7 mouse cellular contexts compared by ENCODE assay signal in the genomic region with DNA sequence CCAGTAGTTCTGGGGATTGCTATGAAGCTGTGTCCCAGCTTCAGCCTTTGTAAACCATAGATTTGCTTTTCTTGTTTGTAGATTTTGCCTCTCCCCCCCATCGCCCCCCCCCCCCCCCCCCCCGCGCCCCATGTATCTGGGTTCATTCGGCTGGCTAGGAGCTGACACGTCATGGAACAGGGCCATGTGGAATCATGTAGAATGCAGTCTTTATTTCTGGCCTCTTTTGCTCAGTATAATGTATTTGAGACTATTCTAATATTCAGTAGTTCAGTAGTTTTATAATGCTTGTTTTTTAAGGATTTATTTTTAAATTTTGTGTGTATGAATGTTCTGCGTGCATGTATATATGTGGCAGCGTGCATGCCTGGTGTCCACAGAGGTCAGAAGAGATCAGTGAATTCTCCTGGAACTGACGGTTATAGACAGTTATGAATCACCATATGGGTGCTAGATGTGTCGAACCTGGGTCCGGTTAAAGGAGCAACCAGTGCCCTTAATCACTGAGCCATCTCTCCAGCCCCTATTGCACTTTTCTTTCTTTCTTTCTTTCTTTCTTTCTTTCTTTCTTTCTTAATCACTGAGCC. TPM values are rescaled to one million over a fixed set of nuclear protein-coding genes. Genes with fewer than 3 reads are reported as not detected.
A peak's percentile ranks its signal among the peaks of the same experiment; 100 is the strongest.
DNase-seq lines count a peak whose midpoint lies in the region; ATAC-seq lines count a peak whose summit lies in the region.

No protein-coding gene starts in this region.

- H3K4me1 ChIP-seq in megakaryocyte, embryonic 14.5 days: peaks cover 53% of the 10 kb centered on the region
- no peaks in the 10 kb centered on the region for H3K4me1 ChIP-seq in embryonic facial prominence, embryonic 14.5 days (ENCODE audit: control insufficient read depth, insufficient read depth, low read length)
- H3K4me1 ChIP-seq in limb, embryonic 11.5 days (ENCODE audit: control insufficient read depth, insufficient read depth, low read length): no peaks in the 10 kb centered on the region; the same call in 1 of the 2 replicates
- no peaks in the 10 kb centered on the region for H3K4me1 ChIP-seq in stomach, embryonic 14.5 days (ENCODE audit: control insufficient read depth, insufficient read depth, low read length)

- WGBS in embryonic facial prominence, embryonic 14.5 days: 33% methylated on average over 8 of the region's 10 CpGs
- WGBS in limb, embryonic 11.5 days: 42% methylated on average over 8 of the region's 10 CpGs
- WGBS in stomach, embryonic 14.5 days: 27% methylated on average over 7 of the region's 10 CpGs

- H3K4me3 ChIP-seq in megakaryocyte, embryonic 14.5 days (replicated peaks): peak overlapping the region; percentile 94
- peak overlapping the region; percentile 70 for H3K4me3 ChIP-seq in embryonic facial prominence, embryonic 14.5 days (ENCODE audit: low read depth, low read length)
- H3K4me3 ChIP-seq in limb, embryonic 11.5 days (ENCODE audit: low read depth, low read length): peak overlapping the region; percentile 60
- peak overlapping the region; percentile 63 for H3K4me3 ChIP-seq in stomach, embryonic 14.5 days (ENCODE audit: low read depth, low read length)

- H3K27ac ChIP-seq in embryonic facial prominence, embryonic 14.5 days (replicated peaks; ENCODE audit: low read depth, low read length): peak overlapping the region; percentile 84
- H3K27ac ChIP-seq in limb, embryonic 11.5 days (replicated peaks; ENCODE audit: low read depth, low read length): no peak overlapping the region
- no peak overlapping the region for H3K27ac ChIP-seq in stomach, embryonic 14.5 days (ENCODE audit: low read length)

- no peak for ATAC-seq in megakaryocyte, adult 5-6 weeks (ENCODE audit: poor library complexity, severe bottlenecking)
- no peak for ATAC-seq in embryonic facial prominence, embryonic 14.5 days (ENCODE audit: low read depth)
- ATAC-seq in limb, embryonic 11.5 days (ENCODE audit: insufficient number of reproducible peaks, low FRiP score, low TSS enrichment, low read depth): no peak
- no peak for ATAC-seq in stomach, embryonic 14.5 days (ENCODE audit: insufficient number of reproducible peaks, insufficient read depth, low FRiP score, low read depth)

- H3K4me2 ChIP-seq in embryonic facial prominence, embryonic 14.5 days (ENCODE audit: low read depth, low read length): peak overlapping the region; percentile 78
- peak overlapping the region; percentile 65 for H3K4me2 ChIP-seq in limb, embryonic 11.5 days (ENCODE audit: low read depth, severe bottlenecking)
- H3K4me2 ChIP-seq in stomach, embryonic 14.5 days (replicated peaks; ENCODE audit: low read depth, low read length): peak overlapping the region; percentile 70

- no peak for DNase-seq in embryonic facial prominence, embryonic 14.5 days (ENCODE audit: low spot score)
- DNase-seq in limb, embryonic 11.5 days (ENCODE audit: low spot score): no peak
- no peak for DNase-seq in left cerebral cortex, adult 8-10 months (ENCODE audit: low spot score in 2 of 2)
- DNase-seq in gastrocnemius, postnatal 10 days: no peak

- H3K9me3 ChIP-seq in megakaryocyte, embryonic 14.5 days: no peaks in the 10 kb centered on the region
- no peaks in the 10 kb centered on the region for H3K9me3 ChIP-seq in embryonic facial prominence, embryonic 14.5 days (ENCODE audit: control insufficient read depth, low read length)
- no peaks in the 10 kb centered on the region for H3K9me3 ChIP-seq in limb, embryonic 11.5 days (ENCODE audit: control insufficient read depth, low read length)
- no peaks in the 10 kb centered on the region for H3K9me3 ChIP-seq in stomach, embryonic 14.5 days (ENCODE audit: control insufficient read depth, low read depth, low read length)

- H3K27me3 ChIP-seq in megakaryocyte, embryonic 14.5 days (replicated peaks): no peaks in the 10 kb centered on the region
- H3K27me3 ChIP-seq in embryonic facial prominence, embryonic 14.5 days (replicated peaks; ENCODE audit: control insufficient read depth, insufficient read depth, low read length): no peaks in the 10 kb centered on the region
- H3K27me3 ChIP-seq in limb, embryonic 11.5 days (ENCODE audit: control insufficient read depth, insufficient read depth, low read length): no peaks in the 10 kb centered on the region
- no peaks in the 10 kb centered on the region for H3K27me3 ChIP-seq in stomach, embryonic 14.5 days (ENCODE audit: control insufficient read depth, insufficient read depth, low read length)

- H3K9ac ChIP-seq in embryonic facial prominence, embryonic 14.5 days (ENCODE audit: low read depth, low read length): peak overlapping the region; percentile 75
- peak overlapping the region; percentile 86 for H3K9ac ChIP-seq in limb, embryonic 11.5 days (ENCODE audit: low read length)
- peak overlapping the region; percentile 65; the same call in 1 of the 2 replicates for H3K9ac ChIP-seq in stomach, embryonic 14.5 days (replicated peaks; ENCODE audit: low read depth, low read length)

- peaks cover under 1% of the 10 kb centered on the region for H3K36me3 ChIP-seq in megakaryocyte, embryonic 14.5 days (replicated peaks; ENCODE audit: low read length)
- H3K36me3 ChIP-seq in embryonic facial prominence, embryonic 14.5 days (ENCODE audit: control insufficient read depth, insufficient read depth, low read length): peaks cover 3% of the 10 kb centered on the region; the same call in 1 of the 2 replicates
- no peaks in the 10 kb centered on the region; the same call in 1 of the 2 replicates for H3K36me3 ChIP-seq in limb, embryonic 11.5 days (ENCODE audit: control insufficient read depth, insufficient read depth, low read length)
- no peaks in the 10 kb centered on the region; the same call in 1 of the 2 replicates for H3K36me3 ChIP-seq in stomach, embryonic 14.5 days (ENCODE audit: control insufficient read depth, insufficient read depth, low read length)

RNA-seq across cellular contexts. Expression of a gene that starts 5.2 kb away (rescaled TPM):
- polyA plus RNA-seq in megakaryocyte, embryonic 14.5 days (2012; ENCODE audit: insufficient read depth, low replicate concordance): 7.9 TPM in 1 of 2 replicates, not detected in the other
- total RNA-seq in megakaryocyte, adult 5-6 weeks (2015): 53.1 and 69.5 TPM in 2 replicates
- 69.8 and 78.7 TPM in 2 replicates for total RNA-seq in megakaryocyte, adult 5-6 weeks (2017)
- polyA plus RNA-seq in embryonic facial prominence, embryonic 14.5 days (2014; fragmentation: Nextera tagmentation; extraction: Ambion mirVana): 30.0 and 34.7 TPM in 2 replicates
- polyA plus RNA-seq in limb, embryonic 11.5 days (2014; fragmentation: Nextera tagmentation; extraction: Ambion mirVana): 78.2 and 83.8 TPM in 2 replicates
- 43.5 and 44.8 TPM in 2 replicates for polyA plus RNA-seq in stomach, embryonic 14.5 days (2014; fragmentation: Nextera tagmentation; extraction: Ambion mirVana)
- total RNA-seq in left cerebral cortex, adult 8-10 months (2022): 1 to 10 TPM; 1.6 to 2.2 (median 1.9) TPM
- total RNA-seq in gastrocnemius, postnatal 10 days (2021): 1 to 10 TPM; 3.6 to 4.5 TPM

RNA-seq across cellular contexts. Expression of a gene that starts 5.8 kb away (rescaled TPM):
- 41.0 and 139 TPM in 2 replicates for polyA plus RNA-seq in megakaryocyte, embryonic 14.5 days (2012; ENCODE audit: insufficient read depth, low replicate concordance)
- total RNA-seq in megakaryocyte, adult 5-6 weeks (2015): 37.6 and 51.0 TPM in 2 replicates
- 47.4 and 100 TPM in 2 replicates for total RNA-seq in megakaryocyte, adult 5-6 weeks (2017)
- 65.9 and 72.5 TPM in 2 replicates for polyA plus RNA-seq in embryonic facial prominence, embryonic 14.5 days (2014; fragmentation: Nextera tagmentation; extraction: Ambion mirVana)
- polyA plus RNA-seq in limb, embryonic 11.5 days (2014; fragmentation: Nextera tagmentation; extraction: Ambion mirVana): 50.1 and 55.5 TPM in 2 replicates
- 59.5 and 63.0 TPM in 2 replicates for polyA plus RNA-seq in stomach, embryonic 14.5 days (2014; fragmentation: Nextera tagmentation; extraction: Ambion mirVana)
- 100 to 1,000 TPM; 309 to 333 (median 321) TPM for total RNA-seq in left cerebral cortex, adult 8-10 months (2022)
- total RNA-seq in gastrocnemius, postnatal 10 days (2021): 10 to 100 TPM; 28.0 to 32.3 TPM
